Mouse (Mus musculus) kidney, postnatal 0 days (tissue): ENCODE measurements at regions not wholly inside any gene's neighbourhood (a gene's known extent, or its start where the extent isn't known, plus 50 kb on each side); places are given as distances from the start of the nearest gene placed in this dataset.

Source experiments
- ATAC-seq: fragments of 200-750 bp; cut with Nextera tagmentation; replicated peaks from 2 replicates; pipeline ENCODE4 v1.8.0; 2017; ENCODE audit warnings: low read depth, moderate number of reproducible peaks, moderate TSS enrichment, moderate library complexity; ENCODE audit not compliant: low FRiP score
- DNase-seq: peaks from one replicate; pipeline ENCODE4 v3.0.0-alpha.2; 2016; ENCODE audit warnings: low spot score
- H3K27ac ChIP-seq: fragments of 300-500 bp; sonication (generic); 2 replicates; pipeline ENCODE4 v1.5.1; 2014; ENCODE audit warnings: mild to moderate bottlenecking
- H3K27me3 ChIP-seq: fragments of 300-500 bp; sonication (generic); 2 replicates; pipeline ENCODE4 v1.6.1; 2014; ENCODE audit warnings: low read length, mixed read lengths; ENCODE audit not compliant: insufficient read depth
- H3K36me3 ChIP-seq: fragments of 300-500 bp; sonication (generic); 2 replicates; pipeline ENCODE4 v1.6.1; 2014; ENCODE audit warnings: low read length, mixed read lengths; ENCODE audit not compliant: insufficient read depth
- H3K4me1 ChIP-seq: fragments of 300-500 bp; sonication (generic); replicated peaks from 2 replicates; pipeline ENCODE4 v1.6.1; 2014; ENCODE audit warnings: antibody characterized with exemption, low read length, mixed read lengths; ENCODE audit not compliant: insufficient read depth
- H3K4me2 ChIP-seq: fragments of 300-500 bp; sonication (generic); 2 replicates; pipeline ENCODE4 v1.6.1; 2014; ENCODE audit warnings: mild to moderate bottlenecking, low read length, moderate library complexity, mixed read lengths
- H3K4me3 ChIP-seq: fragments of 300-500 bp; sonication (generic); replicated peaks from 2 replicates; pipeline ENCODE4 v1.5.1; 2014; ENCODE audit warnings: low read depth, low read length
- H3K9ac ChIP-seq: fragments of 300-500 bp; sonication (generic); 2 replicates; pipeline ENCODE4 v1.6.1; 2014; ENCODE audit warnings: low read depth, low read length
- H3K9me3 ChIP-seq: fragments of 300-500 bp; sonication (generic); replicated peaks from 2 replicates; pipeline ENCODE4 v1.6.1; 2016; ENCODE audit warnings: low read length, inconsistent platforms, mixed read lengths
- CTCF ChIP-seq: IDR thresholded peaks from 2 replicates; pipeline ENCODE4 v1.5.1; 2016; ENCODE audit warnings: antibody characterized with exemption, low read depth, mild to moderate bottlenecking, moderate library complexity
- WGBS: fragments of 180-500 bp; shearing (Covaris S2); extraction: QIAGEN DNeasy Blood & Tissue Kit; methylation state at CpG from one replicate; pipeline ENCODE4 v1.1.7; 2014; 5-methylcytosine and 5-hydroxymethylcytosine counted together

DNA sequence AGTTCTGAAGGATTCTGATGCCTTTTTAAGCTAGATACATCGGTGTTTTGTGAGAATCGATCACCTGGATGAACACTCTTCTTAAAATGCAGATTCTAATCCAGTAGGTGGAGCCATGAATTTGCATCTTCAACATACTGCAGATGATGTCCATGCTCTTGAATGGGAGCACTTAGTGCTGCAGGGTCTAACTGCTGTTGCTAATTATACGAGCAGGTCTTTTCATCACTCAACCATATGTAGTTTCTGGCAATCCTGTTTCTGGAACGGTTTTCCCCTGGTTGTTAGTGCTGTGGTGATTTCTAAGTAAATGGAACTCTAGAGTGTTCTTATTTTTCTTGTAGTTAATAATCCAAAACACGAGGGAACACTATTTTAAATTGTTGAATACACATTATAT is 379.0 kb downstream of the Xpnpep1 start:
- H3K27me3 ChIP-seq = no peaks in the 10 kb centered on the region
- no peaks in the 10 kb centered on the region for H3K4me1 ChIP-seq
- H3K36me3 ChIP-seq = no peaks in the 10 kb centered on the region
- H3K4me2 ChIP-seq = no peak overlapping the region
- ATAC-seq (no peak), DNase-seq (no peak)
- no peak for TF ChIP-seq CTCF
- 50% methylated on average over 5 of the region's 5 CpGs for WGBS
- no peak overlapping the region for H3K4me3 ChIP-seq
- H3K27ac ChIP-seq = no peak overlapping the region
- H3K9me3 ChIP-seq = no peaks in the 10 kb centered on the region
- H3K9ac ChIP-seq = no peak overlapping the region

- WGBS = 59% methylated on average over 17 of the region's 17 CpGs
- ATAC-seq (no peak), DNase-seq (peak; percentile 24)
- Histone ChIP-seq H3K4me2 (no peak overlapping the region), H3K9ac (no peak overlapping the region), H3K4me3 (no peak overlapping the region), H3K27me3 (no peaks in the 10 kb centered on the region), H3K9me3 (no peaks in the 10 kb centered on the region), H3K4me1 (no peaks in the 10 kb centered on the region), H3K36me3 (no peaks in the 10 kb centered on the region), H3K27ac (no peak overlapping the region)
- no peak for TF ChIP-seq CTCF
Measured at GRCm38 (mm10) chr19:52647066-52648046, 383.3 kb downstream of the Ins1 start.

DNA sequence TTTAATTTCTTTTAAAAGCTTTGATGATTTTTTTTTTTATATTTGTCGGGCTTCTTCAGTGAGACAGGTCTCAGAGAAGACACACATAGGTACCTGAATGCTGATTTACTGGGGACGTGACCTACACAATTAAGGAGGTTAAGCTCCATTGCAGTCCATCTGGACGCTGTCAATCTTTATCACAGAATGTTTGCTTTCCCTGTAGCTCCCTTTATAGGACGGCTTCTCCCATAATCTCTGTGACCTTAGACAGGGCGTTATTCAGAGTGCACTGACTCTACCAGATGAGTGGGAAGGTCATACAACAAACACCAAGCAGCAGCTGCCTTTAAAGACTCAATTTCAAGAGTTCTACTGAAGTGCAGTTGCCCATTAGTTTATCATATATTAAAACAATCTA is 376.1 kb downstream of the Ins1 start:
- Histone ChIP-seq H3K9ac (no peak overlapping the region), H3K4me2 (no peak overlapping the region), H3K27ac (no peak overlapping the region), H3K36me3 (no peaks in the 10 kb centered on the region), H3K4me1 (no peaks in the 10 kb centered on the region), H3K4me3 (no peak overlapping the region), H3K9me3 (no peaks in the 10 kb centered on the region), H3K27me3 (no peaks in the 10 kb centered on the region)
- DNase-seq (no peak), ATAC-seq (no peak)
- 27% methylated on average over 5 of the region's 5 CpGs for WGBS
- TF ChIP-seq CTCF = no peak

GRCm38 (mm10) chr19:52632501-52632900 is 368.4 kb downstream of the Ins1 start:
- no peak overlapping the region for H3K4me3 ChIP-seq
- no peaks in the 10 kb centered on the region for H3K9me3 ChIP-seq
- DNase-seq (no peak), ATAC-seq (no peak)
- no peaks in the 10 kb centered on the region for H3K4me1 ChIP-seq
- H3K4me2 ChIP-seq = no peak overlapping the region
- 72% methylated on average over 4 of the region's 4 CpGs for WGBS
- TF ChIP-seq CTCF = no peak
- no peak overlapping the region for H3K9ac ChIP-seq
- no peak overlapping the region for H3K27ac ChIP-seq
- H3K27me3 ChIP-seq = no peaks in the 10 kb centered on the region
- no peaks in the 10 kb centered on the region for H3K36me3 ChIP-seq

GRCm38 (mm10) chr19:52624310-52624709 is 360.2 kb downstream of the Ins1 start:
- DNase-seq = no peak
- no peaks in the 10 kb centered on the region for H3K9me3 ChIP-seq
- no peaks in the 10 kb centered on the region for H3K36me3 ChIP-seq
- H3K4me1 ChIP-seq = no peaks in the 10 kb centered on the region
- TF ChIP-seq CTCF = no peak
- no peak for ATAC-seq
- H3K4me3 ChIP-seq = no peak overlapping the region
- H3K27ac ChIP-seq = no peak overlapping the region
- no peak overlapping the region for H3K9ac ChIP-seq
- H3K4me2 ChIP-seq = no peak overlapping the region
- H3K27me3 ChIP-seq = no peaks in the 10 kb centered on the region
- 52% methylated on average over 5 of the region's 5 CpGs for WGBS

GRCm38 (mm10) chr19:52623496-52623895 is 359.4 kb downstream of the Ins1 start:
- Histone ChIP-seq H3K27ac (no peak overlapping the region), H3K9me3 (no peaks in the 10 kb centered on the region), H3K4me2 (no peak overlapping the region), H3K4me3 (no peak overlapping the region), H3K9ac (no peak overlapping the region), H3K27me3 (no peaks in the 10 kb centered on the region), H3K4me1 (no peaks in the 10 kb centered on the region), H3K36me3 (no peaks in the 10 kb centered on the region)
- DNase-seq (peak; percentile 49), ATAC-seq (no peak)
- peak; percentile 59; the same call in 1 of the 2 replicates for TF ChIP-seq CTCF
